ENCODE assay signal across 7 mouse cellular contexts in genomic region chr12:111670976-111671375, GRCm38 (mm10). TPM values are rescaled to one million over a fixed set of nuclear protein-coding genes. Genes with fewer than 3 reads are reported as not detected.
DNase-seq lines count a peak whose midpoint lies in the region; ATAC-seq lines count a peak whose summit lies in the region.

No protein-coding gene starts in this region.

- H3K4me2 ChIP-seq in lung, embryonic 16.5 days (ENCODE audit: low read depth, low read length): peak overlapping the region; percentile 86
- H3K4me2 ChIP-seq in embryonic facial prominence, embryonic 15.5 days (replicated peaks): peak overlapping the region; percentile 100
- peak overlapping the region; percentile 88 for H3K4me2 ChIP-seq in intestine, embryonic 16.5 days (ENCODE audit: low read depth, low read length)
- H3K4me2 ChIP-seq in neural tube, embryonic 15.5 days: peak overlapping the region; percentile 87

- WGBS in lung, embryonic 16.5 days: 1% methylated on average over 35 of the region's 35 CpGs
- 1% methylated on average over 35 of the region's 35 CpGs for WGBS in embryonic facial prominence, embryonic 15.5 days
- 2% methylated on average over 35 of the region's 35 CpGs for WGBS in intestine, embryonic 16.5 days
- under 1% methylated on average over 35 of the region's 35 CpGs for WGBS in neural tube, embryonic 15.5 days

- H3K9me3 ChIP-seq in lung, embryonic 16.5 days (ENCODE audit: control insufficient read depth, low read length): no peaks in the 10 kb centered on the region
- H3K9me3 ChIP-seq in embryonic facial prominence, embryonic 15.5 days (replicated peaks): no peaks in the 10 kb centered on the region
- no peaks in the 10 kb centered on the region for H3K9me3 ChIP-seq in intestine, embryonic 16.5 days (ENCODE audit: control insufficient read depth, low read length)
- H3K9me3 ChIP-seq in neural tube, embryonic 15.5 days (replicated peaks): no peaks in the 10 kb centered on the region

- H3K4me1 ChIP-seq in lung, embryonic 16.5 days (replicated peaks; ENCODE audit: control insufficient read depth, insufficient read depth, low read length): peaks cover 43% of the 10 kb centered on the region
- H3K4me1 ChIP-seq in embryonic facial prominence, embryonic 15.5 days: peaks cover 54% of the 10 kb centered on the region
- H3K4me1 ChIP-seq in intestine, embryonic 16.5 days (ENCODE audit: control insufficient read depth, insufficient read depth, low read length): peaks cover 44% of the 10 kb centered on the region
- peaks cover 43% of the 10 kb centered on the region for H3K4me1 ChIP-seq in neural tube, embryonic 15.5 days

- no peak overlapping the region for H3K27ac ChIP-seq in lung, embryonic 16.5 days (ENCODE audit: low read length)
- H3K27ac ChIP-seq in embryonic facial prominence, embryonic 15.5 days (replicated peaks): no peak overlapping the region
- H3K27ac ChIP-seq in intestine, embryonic 16.5 days (ENCODE audit: low read length): peak overlapping the region; percentile 53; the same call in 1 of the 2 replicates
- H3K27ac ChIP-seq in neural tube, embryonic 15.5 days (replicated peaks): peak overlapping the region; percentile 93

- no peaks in the 10 kb centered on the region for H3K36me3 ChIP-seq in lung, embryonic 16.5 days (ENCODE audit: control insufficient read depth, insufficient read depth, low read length)
- H3K36me3 ChIP-seq in embryonic facial prominence, embryonic 15.5 days: no peaks in the 10 kb centered on the region
- no peaks in the 10 kb centered on the region for H3K36me3 ChIP-seq in intestine, embryonic 16.5 days (ENCODE audit: control insufficient read depth, insufficient read depth, low read length)
- peaks cover 10% of the 10 kb centered on the region for H3K36me3 ChIP-seq in neural tube, embryonic 15.5 days

- H3K27me3 ChIP-seq in lung, embryonic 16.5 days (ENCODE audit: control insufficient read depth, insufficient read depth, low read depth, low read length): peaks cover 36% of the 10 kb centered on the region
- H3K27me3 ChIP-seq in embryonic facial prominence, embryonic 15.5 days: peaks cover 49% of the 10 kb centered on the region
- no peaks in the 10 kb centered on the region for H3K27me3 ChIP-seq in intestine, embryonic 16.5 days (replicated peaks; ENCODE audit: control insufficient read depth, insufficient read depth, low read length)
- H3K27me3 ChIP-seq in neural tube, embryonic 15.5 days (replicated peaks): 0 out of 2 replicates have a peak, but pooled peaks cover 3% of the 10 kb centered on the region

- H3K9ac ChIP-seq in lung, embryonic 16.5 days (ENCODE audit: low read length): peak overlapping the region; percentile 65
- 0 out of 2 replicates have a peak overlapping the region, but pooled peaks have one; percentile 9 for H3K9ac ChIP-seq in embryonic facial prominence, embryonic 15.5 days
- H3K9ac ChIP-seq in intestine, embryonic 16.5 days (ENCODE audit: low read depth, low read length): peak overlapping the region; percentile 78
- peak overlapping the region; percentile 98 for H3K9ac ChIP-seq in neural tube, embryonic 15.5 days (replicated peaks)

- H3K4me3 ChIP-seq in lung, embryonic 16.5 days (ENCODE audit: low read length): peak overlapping the region; percentile 58
- peak overlapping the region; percentile 61 for H3K4me3 ChIP-seq in embryonic facial prominence, embryonic 15.5 days (replicated peaks)
- H3K4me3 ChIP-seq in intestine, embryonic 16.5 days (ENCODE audit: low read length): peak overlapping the region; percentile 62
- H3K4me3 ChIP-seq in neural tube, embryonic 15.5 days (replicated peaks): peak overlapping the region; percentile 91

- DNase-seq in lung, postnatal 36 days: no peak
- no peak for DNase-seq in ovary, postnatal 10 days (ENCODE audit: low spot score)
- no peak for DNase-seq in kidney, postnatal 10 days

- no peak; the same call in 1 of the 2 replicates for ATAC-seq in lung, embryonic 16.5 days (ENCODE audit: low read depth)
- ATAC-seq in embryonic facial prominence, embryonic 15.5 days (ENCODE audit: insufficient number of reproducible peaks, low FRiP score, low TSS enrichment, low read depth): no peak
- no peak; the same call in 1 of the 2 replicates for ATAC-seq in intestine, embryonic 16.5 days
- ATAC-seq in neural tube, embryonic 15.5 days (ENCODE audit: low FRiP score): peak; percentile 11; the same call in 1 of the 2 replicates

RNA-seq across cellular contexts. Expression of gene Ckb, which starts 1.2 kb away (rescaled TPM):
- polyA plus RNA-seq in lung, embryonic 16.5 days (2015; fragmentation: Nextera tagmentation; extraction: Ambion mirVana): 210 and 218 TPM in 2 replicates
- polyA plus RNA-seq in embryonic facial prominence, embryonic 15.5 days (2015; fragmentation: Nextera tagmentation; extraction: Ambion mirVana): 247 and 255 TPM in 2 replicates
- 927 and 953 TPM in 2 replicates for polyA plus RNA-seq in intestine, embryonic 16.5 days (2015; fragmentation: Nextera tagmentation; extraction: Ambion mirVana)
- polyA plus RNA-seq in neural tube, embryonic 15.5 days (2015; fragmentation: Nextera tagmentation; extraction: Ambion mirVana): 1,500 and 1,731 TPM in 2 replicates

RNA-seq across cellular contexts. Expression of gene Trmt61a, which starts 6.9 kb away (rescaled TPM):
- polyA plus RNA-seq in lung, embryonic 16.5 days (2015; fragmentation: Nextera tagmentation; extraction: Ambion mirVana): 7.0 and 7.2 TPM in 2 replicates
- polyA plus RNA-seq in embryonic facial prominence, embryonic 15.5 days (2015; fragmentation: Nextera tagmentation; extraction: Ambion mirVana): 13.3 and 15.4 TPM in 2 replicates
- 11.3 and 12.7 TPM in 2 replicates for polyA plus RNA-seq in intestine, embryonic 16.5 days (2015; fragmentation: Nextera tagmentation; extraction: Ambion mirVana)
- polyA plus RNA-seq in neural tube, embryonic 15.5 days (2015; fragmentation: Nextera tagmentation; extraction: Ambion mirVana): 9.6 and 10.8 TPM in 2 replicates

RNA-seq across cellular contexts. Expression of gene Bag5, which starts 42.1 kb away (rescaled TPM):
- 50.2 and 50.7 TPM in 2 replicates for polyA plus RNA-seq in lung, embryonic 16.5 days (2015; fragmentation: Nextera tagmentation; extraction: Ambion mirVana)
- 65.5 and 66.6 TPM in 2 replicates for polyA plus RNA-seq in embryonic facial prominence, embryonic 15.5 days (2015; fragmentation: Nextera tagmentation; extraction: Ambion mirVana)
- 43.0 and 46.2 TPM in 2 replicates for polyA plus RNA-seq in intestine, embryonic 16.5 days (2015; fragmentation: Nextera tagmentation; extraction: Ambion mirVana)
- 61.5 and 65.2 TPM in 2 replicates for polyA plus RNA-seq in neural tube, embryonic 15.5 days (2015; fragmentation: Nextera tagmentation; extraction: Ambion mirVana)

RNA-seq across cellular contexts. Expression of gene Apopt1, which starts 42.1 kb away (rescaled TPM):
- 45.7 and 47.0 TPM in 2 replicates for polyA plus RNA-seq in lung, embryonic 16.5 days (2015; fragmentation: Nextera tagmentation; extraction: Ambion mirVana)
- 52.6 and 55.7 TPM in 2 replicates for polyA plus RNA-seq in embryonic facial prominence, embryonic 15.5 days (2015; fragmentation: Nextera tagmentation; extraction: Ambion mirVana)
- polyA plus RNA-seq in intestine, embryonic 16.5 days (2015; fragmentation: Nextera tagmentation; extraction: Ambion mirVana): 56.2 and 58.2 TPM in 2 replicates
- 58.5 and 58.8 TPM in 2 replicates for polyA plus RNA-seq in neural tube, embryonic 15.5 days (2015; fragmentation: Nextera tagmentation; extraction: Ambion mirVana)

Comparison
In these comparisons a context has a peak if more than half of its experiments do, and no peak if none do; other contexts are left out.
1. H3K27ac ChIP-seq: peak in intestine, embryonic 16.5 days (single experiment) and neural tube, embryonic 15.5 days (single experiment); none in lung, embryonic 16.5 days (single experiment) and embryonic facial prominence, embryonic 15.5 days (single experiment).
2. H3K9ac ChIP-seq: peak in every context shown above with its lines; median percentile 98 in neural tube, embryonic 15.5 days; 78 in intestine, embryonic 16.5 days; 65 in lung, embryonic 16.5 days; 9 in embryonic facial prominence, embryonic 15.5 days.
3. Peak in every context shown above with its lines, with median percentiles within 50 percentile points of each other: H3K4me2 ChIP-seq and H3K4me3 ChIP-seq.